Mouse (Mus musculus) hindlimb bud, embryonic 11.5 days (tissue): ENCODE results near the gene Rbfox3.

ENCODE experiments used
- DNase-seq: peaks from one replicate; pipeline ENCODE4 v3.0.0-alpha.2; 2012; ENCODE audit warnings: low read depth, low spot score; ENCODE audit errors: extremely low spot score

The Rbfox3 gene

DNA sequence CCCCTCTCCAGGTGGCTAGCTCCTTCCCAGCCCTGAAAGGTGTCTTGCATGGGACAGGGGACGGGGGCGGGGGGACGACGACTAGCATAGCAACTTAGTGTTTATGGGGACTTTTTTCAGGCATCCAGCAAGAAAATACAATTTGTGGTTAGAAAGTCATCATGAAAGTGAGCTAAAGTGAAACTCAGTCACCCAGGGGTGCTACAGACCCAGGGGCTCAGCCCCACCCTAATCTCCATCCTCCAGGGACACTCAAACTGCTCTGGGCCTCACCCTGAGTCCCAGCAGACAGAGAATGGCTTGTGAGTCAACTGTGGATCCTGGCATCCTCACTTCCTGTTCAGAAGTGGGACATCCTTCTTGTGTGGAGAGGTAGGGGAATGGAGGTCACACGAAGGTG, 179.7 kb downstream of the Rbfox3 start:
- DNase-seq = no peak

DNA sequence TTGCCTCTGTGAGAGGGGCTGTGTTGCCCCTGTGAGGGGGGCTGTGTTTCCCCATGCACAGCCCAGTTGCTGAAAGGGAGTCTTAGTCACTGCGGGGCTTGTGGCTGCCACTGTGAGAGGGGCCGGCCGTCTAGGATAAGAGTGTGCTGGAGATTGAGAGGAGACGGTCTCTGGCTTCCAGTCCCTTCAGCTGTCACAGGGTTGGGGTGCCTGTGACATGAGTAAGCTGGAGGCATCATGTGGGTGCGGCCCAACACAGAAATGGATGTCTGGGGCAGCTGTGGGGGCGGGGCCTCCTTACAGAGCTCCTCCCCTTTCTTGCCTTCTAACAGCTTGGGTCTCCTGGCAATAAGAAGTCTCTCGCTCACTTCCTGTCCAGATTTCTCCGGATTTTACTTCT, 182.0 kb downstream of the Rbfox3 start:
- no peak for DNase-seq

DNA sequence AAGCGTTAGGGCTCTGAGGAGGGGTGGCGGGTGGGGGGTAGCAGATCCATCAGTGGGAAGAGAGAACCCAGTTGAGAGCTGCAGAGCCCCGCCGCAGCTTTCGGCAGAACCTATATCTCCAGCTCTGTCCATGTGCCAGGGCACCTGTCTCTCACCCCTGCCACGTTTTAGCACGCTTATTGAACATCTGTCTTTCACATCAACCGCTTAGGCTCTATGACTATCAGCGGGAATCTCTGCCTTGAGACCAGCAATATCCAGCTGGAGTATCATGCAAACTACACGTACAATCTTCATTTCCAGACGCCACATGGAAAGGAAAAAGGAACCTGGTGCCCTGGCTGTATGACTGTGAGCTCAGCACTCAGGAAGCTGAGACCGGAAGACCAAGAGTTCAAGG, 182.6 kb downstream of the Rbfox3 start:
- DNase-seq = no peak

DNA sequence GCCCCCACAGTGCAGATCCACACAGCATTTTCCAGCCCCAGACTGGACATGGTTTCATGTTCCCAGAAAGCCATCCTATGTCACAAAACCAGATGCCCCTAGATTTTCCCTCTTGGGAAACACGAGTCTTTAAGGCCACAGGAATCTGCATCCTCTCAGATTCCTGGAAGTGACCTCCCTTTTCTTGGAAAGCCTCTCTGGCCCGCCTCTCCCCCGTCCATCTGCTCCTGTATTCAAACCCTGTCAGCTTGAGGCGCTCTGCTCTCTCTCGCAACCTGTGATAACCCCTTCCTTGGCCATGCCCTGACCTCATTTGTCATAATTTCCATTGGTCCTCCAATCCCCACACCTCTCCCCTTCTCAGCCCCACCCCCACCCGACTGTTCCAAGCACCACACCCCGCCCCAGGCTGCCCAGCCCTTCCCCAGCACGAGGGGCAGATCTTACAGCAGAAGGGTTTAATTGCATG, 183.3 kb downstream of the Rbfox3 start:
- no peak for DNase-seq

DNA sequence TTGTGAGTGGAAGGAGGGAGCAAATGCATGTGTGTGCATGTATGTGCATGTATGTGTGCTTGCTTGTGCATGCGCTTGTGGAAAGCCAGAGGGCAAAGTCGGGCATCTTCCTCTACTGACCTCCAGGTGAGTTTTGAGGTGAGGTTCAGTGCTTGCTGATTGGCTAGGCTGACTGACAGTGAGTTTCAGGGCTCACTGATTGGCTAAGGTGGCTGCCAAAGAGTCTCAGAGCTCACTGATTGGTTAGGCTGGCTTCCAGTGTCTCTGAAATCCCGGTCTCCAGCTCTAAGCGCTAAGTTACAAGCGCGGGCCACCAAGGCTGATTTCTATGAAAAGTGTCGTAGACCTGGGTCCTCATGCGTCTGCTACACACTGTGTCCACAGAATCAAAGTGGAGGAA, 185.0 kb downstream of the Rbfox3 start:
- DNase-seq = no peak

DNA sequence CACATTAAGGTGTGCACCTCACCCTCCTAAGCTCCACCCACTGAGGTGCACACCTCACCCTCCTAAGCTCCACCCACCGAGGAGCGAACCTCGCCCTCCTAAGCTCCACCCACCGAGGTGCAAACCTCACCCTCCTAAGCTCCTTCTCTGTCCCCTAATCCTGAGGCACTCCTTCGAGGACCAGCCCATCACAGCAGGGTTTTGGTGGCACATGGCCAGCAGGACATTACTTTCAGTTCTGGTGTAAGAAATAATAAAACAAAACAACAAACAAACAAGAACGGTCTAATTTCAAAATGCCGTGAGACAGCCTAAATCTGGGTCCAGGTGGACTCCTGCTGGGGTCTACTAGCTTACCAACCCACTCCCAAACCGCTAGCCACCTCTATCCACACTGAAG, 187.0 kb downstream of the Rbfox3 start:
- no peak for DNase-seq

DNA sequence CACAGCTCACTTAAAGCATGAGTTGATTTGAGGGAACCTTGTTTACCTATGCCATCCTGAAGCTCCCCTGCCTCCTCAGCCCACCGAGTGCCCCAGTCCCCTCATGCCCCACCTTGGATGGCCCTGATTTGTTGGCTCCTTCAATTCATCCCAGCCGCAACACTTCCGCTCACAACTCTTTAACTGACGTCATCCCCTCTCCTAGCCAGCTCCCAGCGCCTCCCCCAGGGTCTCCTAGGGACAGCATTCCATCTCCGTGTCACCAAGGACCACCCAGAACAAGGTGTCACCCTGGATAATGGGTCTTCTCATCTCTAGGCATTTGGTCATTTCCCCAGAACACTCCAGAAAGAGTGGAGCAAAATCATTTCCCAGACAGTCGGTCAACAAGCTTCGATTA, 188.2 kb downstream of the Rbfox3 start:
- no peak for DNase-seq

DNA sequence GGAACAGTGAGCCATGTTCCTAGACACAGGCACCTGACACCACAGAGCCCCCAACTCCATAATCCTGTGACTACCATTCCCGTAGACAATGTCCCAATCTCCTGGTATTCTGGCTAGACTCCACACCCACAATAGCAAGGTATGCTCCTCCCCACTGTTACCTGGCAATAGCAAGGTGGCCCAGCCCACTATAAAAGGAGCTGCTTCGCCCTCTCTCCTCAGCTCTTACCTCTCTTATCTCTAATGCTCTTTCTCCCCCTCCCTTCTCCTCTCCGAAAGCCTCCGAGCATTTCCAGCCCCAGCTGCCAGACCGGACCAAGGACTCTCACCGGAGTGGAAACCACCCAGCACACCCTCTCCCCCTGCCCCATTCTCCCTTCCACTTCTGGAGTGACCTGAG, 189.5 kb downstream of the Rbfox3 start:
- DNase-seq = no peak

DNA sequence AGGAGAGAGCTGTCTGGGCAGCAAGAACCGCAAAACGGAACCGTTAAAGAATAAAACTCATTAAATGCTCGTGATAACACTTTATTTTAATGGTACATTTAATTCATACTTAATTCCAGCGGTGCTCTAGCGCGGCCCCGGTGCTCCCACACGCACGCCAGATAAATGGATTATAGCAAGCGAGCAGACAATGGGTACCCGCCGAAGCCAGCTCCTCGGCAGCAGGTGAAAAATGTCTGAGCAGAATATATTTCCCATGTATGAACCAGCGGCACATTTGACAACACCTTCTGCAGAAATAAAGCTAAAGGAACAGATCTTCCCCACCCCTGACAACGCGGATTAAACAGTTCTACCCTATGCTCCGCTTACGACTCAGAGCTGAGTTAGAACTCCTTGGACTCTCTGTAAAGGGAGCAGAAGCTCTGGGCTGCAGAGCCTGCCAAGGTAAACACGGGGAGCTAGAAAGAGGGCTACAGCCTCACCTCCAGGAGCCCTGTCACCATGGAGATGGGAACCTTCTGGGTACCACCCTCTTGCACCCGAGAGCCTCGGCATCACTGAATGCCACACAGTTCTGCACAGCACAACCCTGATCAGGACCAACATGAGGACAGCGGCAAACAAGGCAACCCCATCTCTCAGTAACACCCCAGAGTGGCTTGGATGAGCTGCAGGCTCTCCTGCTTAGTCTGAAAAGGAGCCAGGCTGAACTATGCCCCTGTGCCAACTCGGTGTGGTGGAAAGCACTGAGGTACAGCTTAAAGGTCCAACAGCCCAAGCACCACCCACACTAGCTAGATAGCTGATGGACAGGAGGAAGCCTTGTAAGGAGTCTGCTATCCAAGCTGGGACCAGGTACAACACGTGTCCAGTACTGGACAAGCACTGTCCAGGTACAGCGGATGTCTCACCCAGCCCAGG, 196.5 kb downstream of the Rbfox3 start:
- DNase-seq = no peak

DNA sequence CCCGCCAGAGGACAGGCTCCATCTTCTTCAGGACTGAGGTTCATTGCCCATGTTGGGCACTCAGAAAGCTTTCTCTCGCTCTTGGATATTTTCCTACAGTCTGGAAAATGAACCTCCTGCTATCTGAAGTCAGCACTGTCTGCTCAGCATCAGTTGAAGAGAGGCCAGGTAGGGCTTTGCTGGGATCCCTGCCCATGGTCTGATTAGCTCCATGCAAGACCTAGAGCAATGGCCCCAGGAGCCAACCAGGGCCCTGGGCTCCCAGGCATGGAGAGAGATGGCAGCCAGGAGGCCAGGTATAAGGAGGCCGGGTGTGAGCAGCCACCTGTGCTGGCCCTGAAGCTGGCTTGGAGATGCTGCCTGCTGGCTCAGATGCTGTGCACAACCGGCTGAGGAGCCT, 198.6 kb downstream of the Rbfox3 start:
- DNase-seq = no peak

DNA sequence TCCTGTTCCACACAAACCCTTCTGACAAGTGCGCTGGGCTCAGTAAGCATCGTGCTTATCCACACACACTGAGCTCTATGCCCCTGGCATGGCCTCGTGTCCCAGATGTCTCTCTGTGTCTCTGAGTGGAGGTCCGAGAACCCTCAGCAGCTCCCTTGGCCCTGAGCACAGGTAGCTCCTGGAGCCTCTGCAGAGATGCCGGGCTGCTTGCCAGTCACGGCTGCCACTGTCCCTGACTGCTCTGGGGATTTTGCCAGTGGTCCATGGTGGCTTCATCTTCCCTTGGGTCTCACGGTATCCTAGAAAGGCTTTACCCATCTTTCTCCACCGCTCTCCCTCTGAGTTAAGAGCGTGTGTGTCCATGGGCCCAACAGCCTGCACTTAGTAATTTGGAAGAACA, 199.3 kb downstream of the Rbfox3 start:
- no peak for DNase-seq

DNA sequence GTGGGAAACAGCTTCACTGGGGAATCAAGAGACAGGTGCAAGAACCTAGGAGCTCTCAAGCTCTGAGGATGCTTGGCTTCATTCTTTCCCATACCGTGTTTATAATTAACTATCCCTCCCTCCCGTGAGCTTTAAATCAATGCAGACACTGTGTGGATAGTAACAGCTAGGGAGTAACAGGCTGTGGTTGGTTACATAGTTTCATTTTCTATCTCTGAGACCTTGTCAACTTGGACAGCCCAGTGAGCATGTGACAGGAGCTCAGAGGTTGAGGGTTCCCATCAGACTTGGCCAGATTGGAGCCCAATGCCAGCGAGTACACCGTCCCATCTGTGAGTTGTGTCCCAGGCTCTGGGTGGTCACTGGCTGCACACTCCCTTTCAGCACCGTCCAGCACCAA, 201.4 kb downstream of the Rbfox3 start:
- no peak for DNase-seq

DNA sequence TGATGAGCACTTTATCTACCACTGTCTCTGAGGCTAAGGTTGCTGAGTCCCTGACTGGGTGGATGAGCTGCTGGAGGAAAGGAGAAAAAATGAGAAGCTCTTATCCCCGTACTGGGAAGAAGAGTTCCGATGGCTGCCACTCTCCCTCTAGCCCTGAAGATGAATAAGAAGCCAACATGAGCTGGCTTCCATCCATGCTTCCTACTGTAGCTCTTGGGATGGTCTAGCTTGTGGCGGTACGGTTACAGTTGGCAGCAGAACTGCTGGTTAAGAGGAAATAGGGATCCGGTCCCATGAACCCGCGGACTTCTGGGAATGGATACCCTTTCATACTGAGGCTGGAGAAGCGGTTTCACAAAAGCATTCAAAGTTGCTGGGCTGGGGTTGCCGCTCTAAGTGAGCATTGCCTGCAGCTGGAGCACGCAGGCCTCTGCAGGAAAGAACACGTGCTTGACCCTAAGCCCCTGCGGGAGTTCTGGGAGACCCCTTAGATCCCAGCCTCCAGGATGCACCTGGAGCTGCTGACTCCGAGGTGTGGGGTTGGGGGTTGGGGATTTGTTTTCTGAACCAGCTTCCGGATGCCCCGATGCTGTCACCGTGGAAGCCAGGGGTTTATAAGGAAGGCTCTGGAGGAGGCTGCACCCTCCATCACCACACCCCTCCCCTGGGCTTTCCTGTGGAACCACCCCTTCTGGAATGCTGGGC, 215.0 kb downstream of the Rbfox3 start:
- no peak for DNase-seq

DNA sequence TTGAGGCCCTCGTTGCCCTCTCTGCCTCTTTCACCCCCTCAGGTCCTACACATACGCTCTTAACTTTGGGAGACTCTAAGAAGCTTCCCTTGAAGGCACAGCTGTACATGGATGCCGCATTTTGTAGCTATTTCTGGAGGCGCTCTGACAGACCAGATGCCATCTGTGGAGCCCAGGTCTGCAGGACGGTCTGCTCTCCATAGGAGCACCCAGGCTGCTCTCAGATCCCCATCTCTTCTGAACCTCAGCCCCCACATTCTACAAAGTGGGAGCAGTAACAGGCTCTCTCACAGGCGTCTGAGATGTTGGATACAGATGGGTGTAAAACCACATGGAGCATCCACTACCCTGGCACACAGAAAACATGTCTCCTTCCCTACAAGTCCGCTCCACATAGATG, 218.1 kb downstream of the Rbfox3 start:
- DNase-seq = no peak

DNA sequence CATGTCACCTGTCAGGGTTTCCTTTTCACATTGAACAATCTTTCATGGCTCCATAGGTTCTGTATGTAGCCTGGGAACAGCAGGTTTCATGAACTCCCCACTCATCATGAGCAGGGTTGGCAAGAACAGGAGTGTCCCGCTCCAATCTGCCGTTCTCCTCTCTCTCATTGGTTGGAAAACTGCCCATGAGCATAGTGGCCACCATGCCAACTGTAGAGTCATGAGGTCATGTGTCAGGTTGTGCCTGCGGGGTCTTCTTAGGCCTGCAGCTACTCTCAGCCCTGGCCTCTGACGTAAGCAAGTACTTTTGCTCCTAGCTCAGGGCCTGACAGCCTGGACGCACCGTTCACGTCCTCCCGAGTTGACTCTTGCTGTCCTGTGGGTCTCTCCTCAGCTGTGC, 221.1 kb downstream of the Rbfox3 start:
- no peak for DNase-seq

DNA sequence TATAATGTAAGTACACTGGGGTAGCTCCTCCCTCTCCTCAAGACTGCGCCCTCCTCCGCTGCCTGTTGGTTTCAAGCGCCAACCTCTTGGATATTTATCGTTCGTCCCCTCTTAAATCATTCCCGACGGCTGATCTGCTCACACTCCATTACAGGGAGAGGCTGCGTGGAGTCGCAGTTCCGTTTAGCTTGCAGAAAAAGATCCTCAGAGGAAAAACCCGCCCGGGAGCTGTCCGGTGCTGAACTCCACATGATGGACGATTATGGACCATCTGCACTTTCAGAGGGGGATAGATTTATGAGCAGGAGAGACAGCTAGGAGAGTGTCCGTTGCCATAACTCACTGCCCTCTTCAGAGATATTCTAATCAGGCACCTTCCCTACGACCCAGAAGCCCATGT, 226.0 kb downstream of the Rbfox3 start:
- DNase-seq = no peak

DNA sequence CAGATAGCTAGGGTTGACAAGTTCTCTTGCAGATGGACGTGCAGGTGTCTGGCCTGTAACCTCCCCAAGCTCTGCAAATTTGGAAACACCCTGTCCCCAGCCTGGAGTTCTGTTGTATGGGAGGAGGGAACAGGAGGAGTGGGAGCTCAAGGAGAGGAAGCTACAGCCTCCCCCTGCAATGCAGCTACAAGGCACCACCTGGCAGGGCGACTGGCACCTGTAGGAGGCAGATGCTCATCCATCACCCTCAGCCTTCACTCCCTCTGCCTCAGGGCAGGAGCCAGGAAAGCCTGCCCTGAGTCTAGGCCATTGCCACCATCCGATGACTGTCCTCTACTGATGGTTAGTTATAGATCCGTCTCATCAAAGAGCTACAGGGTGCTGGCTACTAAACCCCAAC, 226.7 kb downstream of the Rbfox3 start:
- DNase-seq = no peak

DNA sequence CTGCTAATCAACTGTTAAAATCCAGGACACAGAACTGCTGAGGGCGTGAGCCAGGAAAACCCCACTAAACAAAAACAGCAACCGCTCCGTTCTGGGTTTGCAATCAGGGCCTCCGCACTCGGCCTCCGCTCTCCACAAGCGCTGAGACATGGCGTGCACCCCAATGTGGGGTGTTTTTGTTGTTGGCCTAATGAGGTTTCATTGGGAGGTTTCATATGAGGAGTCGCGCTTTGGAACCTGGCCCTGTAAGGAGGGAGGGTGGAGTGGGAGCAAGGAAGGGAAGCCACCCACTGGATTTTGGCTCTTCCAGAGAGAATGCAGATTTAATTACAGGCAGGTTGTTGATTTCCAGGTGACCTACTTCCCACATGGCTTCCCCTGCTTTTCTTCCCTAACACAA, 230.7 kb downstream of the Rbfox3 start:
- DNase-seq = no peak

DNA sequence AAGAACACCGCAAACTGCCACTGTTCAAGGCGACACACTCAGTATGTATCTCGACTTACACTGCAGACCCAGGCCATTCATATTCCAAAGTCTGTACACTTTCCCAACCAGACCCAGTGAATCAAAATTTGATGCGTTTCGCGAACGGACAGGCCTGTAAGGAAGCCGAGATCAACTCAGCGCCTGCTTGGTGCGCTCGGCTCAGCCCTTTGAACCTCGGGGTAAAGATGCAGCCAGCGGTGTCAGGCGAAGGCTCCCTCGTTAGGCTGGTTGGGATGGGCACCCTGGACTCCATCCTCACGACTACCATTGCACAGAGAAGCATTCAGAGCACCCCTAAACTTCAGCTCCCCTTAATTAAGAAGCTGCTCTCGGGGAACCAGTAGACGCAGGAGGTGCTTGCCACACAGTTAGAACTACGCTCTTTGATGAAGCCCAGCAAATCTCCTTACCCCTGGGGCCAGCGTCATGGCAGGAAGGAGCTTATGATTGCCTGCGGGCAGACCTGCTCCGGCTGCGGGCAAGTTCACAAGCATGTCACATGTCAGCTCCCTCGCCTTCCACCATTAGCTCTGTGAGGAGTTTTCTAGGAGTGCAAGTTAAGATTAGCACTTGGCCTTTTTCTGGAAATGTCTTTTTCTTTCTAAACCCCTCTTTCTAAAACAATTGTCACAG, 231.5 kb downstream of the Rbfox3 start:
- DNase-seq = no peak

DNA sequence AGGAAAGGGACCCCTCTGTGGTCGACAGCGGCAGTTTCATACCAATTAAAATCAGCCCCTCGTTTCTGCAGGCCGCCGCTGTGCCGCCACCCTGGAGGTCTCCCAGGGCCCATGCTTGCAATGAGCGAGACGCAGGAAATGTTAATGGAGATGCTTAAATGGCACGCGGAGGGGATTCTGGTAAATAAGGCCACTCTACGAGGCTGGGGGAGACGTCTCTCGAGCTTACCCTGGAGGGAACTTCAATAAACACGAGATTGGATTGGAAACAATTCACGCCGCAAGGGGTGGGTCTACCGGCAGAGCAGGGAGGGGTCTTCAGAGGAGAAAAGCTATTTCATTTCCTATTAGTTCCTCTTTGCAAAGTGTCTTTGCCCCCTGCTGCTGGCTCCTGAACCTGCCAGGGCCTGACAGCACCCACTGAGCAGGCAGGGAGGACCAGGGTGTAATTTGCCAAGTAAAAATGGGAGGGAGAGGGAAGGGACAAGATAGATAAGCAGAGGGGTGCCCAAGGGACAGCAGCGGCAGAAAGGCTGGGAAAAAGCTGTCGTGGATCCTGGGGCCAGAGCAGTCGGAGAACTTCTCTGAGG, 232.8 kb downstream of the Rbfox3 start:
- DNase-seq = no peak

DNA sequence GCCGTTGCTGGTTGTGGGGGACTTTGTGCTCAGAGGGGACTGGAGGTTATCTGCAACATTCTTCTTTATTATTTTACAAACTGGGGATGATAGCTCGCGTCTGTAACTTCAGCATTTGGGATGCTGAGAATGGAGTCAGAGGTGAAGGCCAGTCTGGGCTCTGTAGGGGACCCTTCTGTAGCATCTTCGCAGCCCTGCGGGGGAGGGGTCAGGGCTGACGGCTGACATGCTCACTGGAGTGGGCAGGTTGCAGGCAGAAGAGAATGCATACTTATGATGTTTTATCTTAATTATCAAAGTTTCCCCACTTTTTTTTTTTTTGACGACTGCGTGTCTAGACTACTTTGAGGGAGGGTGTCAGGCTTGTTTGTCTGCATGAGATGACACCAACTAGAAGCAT, 234.1 kb downstream of the Rbfox3 start:
- DNase-seq = no peak
